Mouse (Mus musculus) spleen, adult 2 months (tissue): Measurements from ENCODE around the gene Dlgap4.

Source experiments
- CTCF ChIP-seq: fragments of 200-500 bp; IDR thresholded peaks from 2 replicates; pipeline ENCODE4 v1.5.1; 2011; ENCODE audit warnings: mild to moderate bottlenecking, inconsistent platforms; ENCODE audit not compliant: insufficient read depth, insufficient read length, insufficient replicate concordance; ENCODE audit errors: extremely low read depth
- POLR2A ChIP-seq: fragments of 200-500 bp; IDR thresholded peaks from 2 replicates; pipeline ENCODE4 v1.6.1; 2011; ENCODE audit warnings: low read depth, low read length, inconsistent platforms

GRCm38 (mm10) chr2:156614258-156614556 lies 702 bp downstream of the Dlgap4 start:
- TF ChIP-seq CTCF = no peak
- no peak for TF ChIP-seq POLR2A
